Mouse (Mus musculus) lung, postnatal 0 days (tissue): ENCODE measurements around the gene Gm37240. TPM values are rescaled to one million over a fixed set of nuclear protein-coding genes. Genes with fewer than 3 reads are reported as not detected.

Source experiments
- ATAC-seq: fragments of 200-750 bp; cut with Nextera tagmentation; 2 replicates; pipeline ENCODE4 v1.8.0; 2017; ENCODE audit warnings: moderate library complexity
- DNase-seq: peaks from one replicate; pipeline ENCODE4 v3.0.0-alpha.2; 2016; ENCODE audit warnings: low spot score
- H3K27ac ChIP-seq: fragments of 300-500 bp; sonication (generic); 2 replicates; pipeline ENCODE4 v1.5.1; 2014; ENCODE audit warnings: antibody characterized with exemption, mild to moderate bottlenecking, low read length, mixed read lengths
- H3K27me3 ChIP-seq: fragments of 300-500 bp; sonication (generic); replicated peaks from 2 replicates; pipeline ENCODE4 v1.6.1; 2014; ENCODE audit warnings: low read length, mixed read lengths; ENCODE audit not compliant: insufficient read depth
- H3K36me3 ChIP-seq: fragments of 300-500 bp; sonication (generic); 2 replicates; pipeline ENCODE4 v1.6.1; 2014; ENCODE audit warnings: low read length, mixed read lengths; ENCODE audit not compliant: insufficient read depth
- H3K4me1 ChIP-seq: fragments of 300-500 bp; sonication (generic); 2 replicates; pipeline ENCODE4 v1.6.1; 2014; ENCODE audit warnings: antibody characterized with exemption, low read depth, low read length, mixed read lengths; ENCODE audit not compliant: insufficient read depth
- H3K4me2 ChIP-seq: fragments of 300-500 bp; sonication (generic); replicated peaks from 2 replicates; pipeline ENCODE4 v1.6.1; 2014; ENCODE audit warnings: low read depth, mild to moderate bottlenecking, low read length, moderate library complexity, mixed read lengths
- H3K4me3 ChIP-seq: fragments of 300-500 bp; sonication (generic); 2 replicates; pipeline ENCODE4 v1.5.1; 2014; ENCODE audit warnings: low read depth, low read length
- H3K9ac ChIP-seq: fragments of 300-500 bp; sonication (generic); replicated peaks from 2 replicates; pipeline ENCODE4 v1.6.1; 2014; ENCODE audit warnings: low read depth, mild to moderate bottlenecking
- H3K9me3 ChIP-seq: fragments of 300-500 bp; sonication (generic); 2 replicates; pipeline ENCODE4 v1.6.1; 2016; ENCODE audit warnings: low read length, mixed read lengths
- CTCF ChIP-seq: IDR thresholded peaks from 2 replicates; pipeline ENCODE4 v1.5.1; 2016; ENCODE audit warnings: antibody characterized with exemption, mild to moderate bottlenecking
- EP300 ChIP-seq: IDR thresholded peaks from 2 replicates; pipeline ENCODE4 v1.6.1; 2016; ENCODE audit warnings: antibody characterized with exemption, mild to moderate bottlenecking, control low read depth
- WGBS: fragments of 180-500 bp; shearing (Covaris S2); extraction: QIAGEN DNeasy Blood & Tissue Kit; methylation state at CpG from one replicate; pipeline ENCODE4 v1.1.7; 2014; 5-methylcytosine and 5-hydroxymethylcytosine counted together
- polyA plus RNA-seq: library from polyadenylated mRNA; unstranded; fragments of >200 nt; fragmentation: Nextera tagmentation; extraction: Ambion mirVana; gene quantifications from 2 replicates; pipeline ENCODE4 v1.2.1, GENCODE M21; 2015

Gene Gm37240
- polyA plus RNA-seq, 1 experiment from 2014 or later = 8.9 TPM

GRCm38 (mm10) chr3:84946381-84946780 lies 940.9 kb downstream of the Gm37240 start:
- H3K4me2 ChIP-seq = no peak overlapping the region
- no peak overlapping the region for H3K27ac ChIP-seq
- DNase-seq (no peak), ATAC-seq (no peak)
- H3K4me3 ChIP-seq = no peak overlapping the region
- no peaks in the 10 kb centered on the region for H3K36me3 ChIP-seq
- H3K9ac ChIP-seq = no peak overlapping the region
- H3K9me3 ChIP-seq = no peaks in the 10 kb centered on the region
- TF ChIP-seq EP300 (no peak), CTCF (no peak)
- WGBS = 95% methylated on average over 1 of the region's 1 CpGs
- no peaks in the 10 kb centered on the region for H3K4me1 ChIP-seq
- H3K27me3 ChIP-seq = no peaks in the 10 kb centered on the region

DNA sequence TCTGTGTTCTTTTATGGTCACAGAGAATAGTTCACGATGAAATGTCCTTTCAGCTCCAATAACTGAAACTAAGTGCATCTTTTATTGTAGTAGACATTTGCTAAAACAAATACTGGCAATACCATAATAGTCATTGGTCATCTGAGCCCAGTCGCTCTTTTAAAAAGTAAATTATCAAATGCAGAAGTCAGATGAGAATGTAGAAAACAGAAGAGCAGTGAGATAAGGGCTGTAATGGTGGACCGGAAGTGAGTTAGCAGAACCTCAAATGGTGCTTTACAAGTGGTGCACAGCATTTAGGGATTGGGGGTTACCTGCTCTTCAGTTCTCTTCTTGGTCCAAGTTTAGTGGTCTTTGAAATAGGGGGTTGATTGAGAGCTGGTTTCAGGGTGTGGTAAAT lies 942.4 kb downstream of the Gm37240 start:
- H3K9me3 ChIP-seq = no peaks in the 10 kb centered on the region
- WGBS = 92% methylated on average over 3 of the region's 3 CpGs
- no peak overlapping the region for H3K9ac ChIP-seq
- ATAC-seq (no peak), DNase-seq (no peak)
- no peak overlapping the region for H3K4me3 ChIP-seq
- H3K36me3 ChIP-seq = no peaks in the 10 kb centered on the region
- H3K27me3 ChIP-seq = no peaks in the 10 kb centered on the region
- no peaks in the 10 kb centered on the region for H3K4me1 ChIP-seq
- TF ChIP-seq CTCF = no peak
- H3K27ac ChIP-seq = no peak overlapping the region
- H3K4me2 ChIP-seq = no peak overlapping the region

GRCm38 (mm10) chr3:84937360-84938355 lies 949.7 kb downstream of the Gm37240 start:
- DNase-seq (no peak), ATAC-seq (no peak)
- no peak overlapping the region for H3K4me3 ChIP-seq
- no peak overlapping the region for H3K4me2 ChIP-seq
- no peak overlapping the region for H3K9ac ChIP-seq
- no peak for TF ChIP-seq EP300
- no peak for TF ChIP-seq CTCF
- 71% methylated on average over 12 of the region's 12 CpGs for WGBS
- H3K27ac ChIP-seq = no peak overlapping the region
- H3K36me3 ChIP-seq = no peaks in the 10 kb centered on the region
- H3K9me3 ChIP-seq = no peaks in the 10 kb centered on the region
- no peaks in the 10 kb centered on the region for H3K4me1 ChIP-seq
- H3K27me3 ChIP-seq = no peaks in the 10 kb centered on the region

DNA sequence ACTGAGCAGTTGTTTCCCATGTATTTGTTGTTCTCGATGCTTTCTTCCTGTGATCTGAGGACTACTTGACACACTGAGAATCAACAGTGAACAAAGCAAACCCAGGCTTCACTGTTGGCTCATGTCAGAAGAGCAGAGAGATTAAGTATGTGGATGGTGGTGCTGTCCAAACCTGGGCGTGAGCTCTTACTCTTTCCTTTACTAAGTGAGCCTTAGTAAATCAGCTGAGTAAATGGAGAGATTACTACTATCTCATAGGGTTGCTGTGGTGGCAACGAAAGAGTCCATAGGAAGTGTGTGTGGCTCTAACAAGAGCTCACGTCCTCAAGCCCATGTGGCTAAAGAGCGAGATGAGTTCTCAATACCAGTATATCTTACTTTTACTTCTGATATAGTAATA lies 950.4 kb downstream of the Gm37240 start:
- Histone ChIP-seq H3K4me1 (no peaks in the 10 kb centered on the region), H3K27me3 (no peaks in the 10 kb centered on the region), H3K27ac (no peak overlapping the region), H3K36me3 (no peaks in the 10 kb centered on the region), H3K4me2 (no peak overlapping the region), H3K9ac (no peak overlapping the region), H3K4me3 (no peak overlapping the region), H3K9me3 (no peaks in the 10 kb centered on the region)
- WGBS = 77% methylated on average over 5 of the region's 5 CpGs
- ATAC-seq (no peak), DNase-seq (no peak)
- TF ChIP-seq CTCF (no peak), EP300 (no peak)

DNA sequence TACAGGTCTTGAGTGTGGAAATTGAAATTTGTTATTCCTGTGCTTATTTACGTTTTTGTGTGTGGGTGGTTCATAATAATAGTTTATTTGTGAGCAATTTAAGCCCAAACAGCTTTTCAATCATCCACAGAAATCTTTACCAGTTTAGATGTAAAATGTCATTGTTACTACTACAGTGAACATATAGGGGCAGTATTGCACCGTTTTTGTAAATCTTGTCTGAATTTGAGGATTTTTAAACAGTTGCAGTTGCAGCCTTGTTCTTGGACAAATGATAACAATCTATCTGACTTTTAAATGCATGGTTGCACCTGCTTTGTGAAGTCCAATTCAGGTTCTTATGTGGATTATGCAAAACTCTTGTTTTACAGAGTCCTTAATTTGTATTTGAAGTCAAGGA lies 951.1 kb downstream of the Gm37240 start:
- H3K36me3 ChIP-seq = no peaks in the 10 kb centered on the region
- no peak overlapping the region for H3K4me2 ChIP-seq
- ATAC-seq = no peak
- no peak overlapping the region for H3K4me3 ChIP-seq
- H3K4me1 ChIP-seq = no peaks in the 10 kb centered on the region
- H3K9ac ChIP-seq = no peak overlapping the region
- no peaks in the 10 kb centered on the region for H3K9me3 ChIP-seq
- no peak overlapping the region for H3K27ac ChIP-seq
- TF ChIP-seq EP300 (no peak), CTCF (peak; percentile 46; the same call in 1 of the 2 replicates)
- no peaks in the 10 kb centered on the region for H3K27me3 ChIP-seq
- peak; percentile 52 for DNase-seq
- WGBS = 36% methylated on average over 2 of the region's 2 CpGs

DNA sequence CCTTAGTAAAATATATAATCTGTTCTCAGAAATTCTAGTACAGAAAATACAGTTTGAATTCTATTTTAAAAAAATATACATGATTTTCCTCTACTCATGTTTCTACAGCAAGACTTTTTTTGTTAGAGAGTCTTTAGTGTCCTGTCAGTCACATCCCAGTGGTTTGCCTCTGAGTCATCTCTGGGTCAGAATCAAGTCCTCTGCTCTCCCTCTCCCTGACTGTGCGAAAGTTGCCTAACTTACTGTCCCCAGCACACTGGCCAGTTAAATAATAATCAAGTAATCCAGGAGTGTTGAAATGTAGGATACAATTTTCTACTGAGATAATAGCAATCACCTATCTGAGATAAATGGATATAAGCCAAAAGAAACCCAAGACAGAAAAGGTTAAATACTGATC lies 951.6 kb downstream of the Gm37240 start:
- no peaks in the 10 kb centered on the region for H3K9me3 ChIP-seq
- H3K27me3 ChIP-seq = no peaks in the 10 kb centered on the region
- H3K4me3 ChIP-seq = no peak overlapping the region
- H3K4me2 ChIP-seq = no peak overlapping the region
- no peak overlapping the region for H3K27ac ChIP-seq
- ATAC-seq = no peak
- WGBS = 80% methylated on average over 1 of the region's 1 CpGs
- H3K36me3 ChIP-seq = no peaks in the 10 kb centered on the region
- no peak for DNase-seq
- no peak for TF ChIP-seq CTCF
- TF ChIP-seq EP300 = no peak
- no peaks in the 10 kb centered on the region for H3K4me1 ChIP-seq
- H3K9ac ChIP-seq = no peak overlapping the region
